Mouse (Mus musculus): ENCODE data around the gene Nt5e.
"Not testable (repeated sequence)": the region's sequence is repeated elsewhere in the genome, so short reads cannot be mapped to it uniquely, and the experiment has no call there.

The Nt5e gene

GRCm38 (mm10) chr9:88326930-88327901 lies at the start of gene Nt5e:
TSS of gene Nt5e (plus strand) at chr9:88327197.
- DNase-seq = peak; percentile 83 to 93

- no peak for DNase-seq
Measured at GRCm38 (mm10) chr9:88277588-88277987, 49.4 kb upstream of the Nt5e start.

- DNase-seq = no peak
Measured at GRCm38 (mm10) chr9:88279728-88280127, 47.3 kb upstream of the Nt5e start.

- DNase-seq = no peak
Measured at GRCm38 (mm10) chr9:88289568-88290168, 37.3 kb upstream of the Nt5e start.

- no peak for DNase-seq
Measured at GRCm38 (mm10) chr9:88292836-88293370, 34.1 kb upstream of the Nt5e start.

- no peak for DNase-seq
Measured at GRCm38 (mm10) chr9:88295798-88296197, 31.2 kb upstream of the Nt5e start.

- no peak for DNase-seq
Measured at GRCm38 (mm10) chr9:88296321-88296720, 30.7 kb upstream of the Nt5e start.

GRCm38 (mm10) chr9:88297244-88297643 lies 29.8 kb upstream of the Nt5e start:
- DNase-seq = not testable (repeated sequence)

GRCm38 (mm10) chr9:88297871-88298658 lies 28.9 kb upstream of the Nt5e start:
- DNase-seq = no peak

- no peak for DNase-seq
Measured at GRCm38 (mm10) chr9:88307019-88307618, 19.9 kb upstream of the Nt5e start.

- DNase-seq = no peak
Measured at GRCm38 (mm10) chr9:88309127-88309526, 17.9 kb upstream of the Nt5e start.

GRCm38 (mm10) chr9:88319226-88319625 lies 7.8 kb upstream of the Nt5e start:
- no peak for DNase-seq

- no peak for DNase-seq
Measured at GRCm38 (mm10) chr9:88324616-88325015, 2.4 kb upstream of the Nt5e start.

- DNase-seq = peak; percentile 26 to 54
Measured at GRCm38 (mm10) chr9:88328666-88329065, 1.7 kb downstream of the Nt5e start.

- DNase-seq = no peak
Measured at GRCm38 (mm10) chr9:88329166-88329748, 2.3 kb downstream of the Nt5e start.

- no peak for DNase-seq
Measured at GRCm38 (mm10) chr9:88330316-88330715, 3.3 kb downstream of the Nt5e start.

- DNase-seq = no peak
Measured at GRCm38 (mm10) chr9:88332447-88332846, 5.5 kb downstream of the Nt5e start.

GRCm38 (mm10) chr9:88335839-88336238 lies 8.8 kb downstream of the Nt5e start:
- DNase-seq = no peak

- DNase-seq = no peak
Measured at GRCm38 (mm10) chr9:88340819-88341218, 13.8 kb downstream of the Nt5e start.

GRCm38 (mm10) chr9:88342241-88342640 lies 15.2 kb downstream of the Nt5e start:
- no peak for DNase-seq

- DNase-seq = no peak
Measured at GRCm38 (mm10) chr9:88342701-88343100, 15.7 kb downstream of the Nt5e start.

GRCm38 (mm10) chr9:88344424-88344823 lies 17.4 kb downstream of the Nt5e start:
- no peak for DNase-seq

Data from kidney, postnatal 25 days (tissue).